Mouse (Mus musculus): ENCODE measurements around the gene Syndig1l.

Gene Syndig1l

GRCm38 (mm10) chr12:84698319-84699081 lies at the start of gene Syndig1l:
Syndig1l (minus strand) TSS chr12:84698831.
- DNase-seq: no peak

GRCm38 (mm10) chr12:84748134-84748533 lies 49.5 kb upstream of the Syndig1l start:
- peak; percentile 51 for DNase-seq

DNA sequence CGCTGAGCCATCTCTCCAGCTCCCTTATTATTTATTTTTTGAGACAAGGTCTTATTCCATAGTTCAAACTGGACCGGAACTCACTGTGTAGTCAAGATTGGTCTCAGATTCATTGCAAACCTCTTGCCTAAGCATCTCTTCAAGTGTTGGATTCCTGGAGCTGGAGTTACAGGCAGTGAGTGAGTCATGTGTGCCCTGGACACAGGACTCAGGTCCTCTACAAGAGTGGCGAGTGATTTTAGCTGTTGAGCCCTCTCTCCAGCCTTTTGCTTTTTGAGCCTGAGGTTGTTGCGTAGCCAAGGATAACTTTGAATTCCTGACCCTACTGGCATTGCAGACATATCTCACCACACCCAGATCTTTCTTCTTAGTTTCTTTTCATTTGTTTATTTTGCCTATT lies 47.1 kb upstream of the Syndig1l start:
- DNase-seq: no peak

- no peak for DNase-seq
Observed at GRCm38 (mm10) chr12:84743496-84743895, 44.9 kb upstream of the Syndig1l start.

GRCm38 (mm10) chr12:84733366-84733765 lies 34.7 kb upstream of the Syndig1l start:
- DNase-seq: no peak

GRCm38 (mm10) chr12:84728421-84728820 lies 29.8 kb upstream of the Syndig1l start:
- no peak for DNase-seq

DNA sequence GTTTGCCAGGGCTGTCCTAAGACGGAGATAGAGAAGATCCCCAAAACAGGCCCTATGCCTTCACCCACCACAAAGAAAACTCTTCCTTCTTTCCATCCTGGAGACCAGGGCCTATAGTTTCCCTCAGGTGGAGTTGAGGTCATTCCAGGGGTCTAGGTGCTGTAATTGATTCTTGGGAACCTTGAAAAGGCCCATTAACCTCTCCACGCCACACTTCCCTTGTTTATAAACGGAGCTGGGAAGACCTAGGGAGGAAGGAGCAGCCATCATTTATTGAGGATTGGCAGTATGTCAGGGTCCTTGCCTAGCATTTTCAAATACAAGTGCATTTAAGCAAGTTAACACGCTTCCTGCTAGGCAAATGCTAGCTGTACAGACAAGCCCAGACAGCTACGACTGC lies 28.8 kb upstream of the Syndig1l start:
- no peak for DNase-seq

- DNase-seq: no peak
Observed at GRCm38 (mm10) chr12:84726986-84727385, 28.4 kb upstream of the Syndig1l start.

DNA sequence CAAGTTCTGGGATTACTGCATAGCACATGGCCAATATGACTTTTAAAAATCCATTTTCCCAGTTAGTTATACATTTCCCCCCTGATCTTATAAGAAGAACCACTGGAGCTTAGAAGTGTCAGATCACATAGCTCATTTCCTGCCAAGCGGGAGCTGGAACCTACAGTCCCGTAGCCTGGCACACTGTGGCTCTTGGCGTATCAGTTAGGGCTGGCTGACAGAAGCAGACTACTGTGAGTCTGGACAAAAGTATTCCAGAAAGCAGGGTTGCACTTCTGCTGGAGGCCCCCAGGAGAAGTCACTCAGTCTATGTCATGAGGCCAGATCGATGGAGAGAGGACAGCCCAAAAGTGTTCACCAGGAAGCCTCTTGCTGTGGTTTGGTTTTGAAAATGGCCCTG lies 27.8 kb upstream of the Syndig1l start:
- DNase-seq: no peak

- no peak for DNase-seq
Observed at GRCm38 (mm10) chr12:84718462-84719244, 20.0 kb upstream of the Syndig1l start.

DNA sequence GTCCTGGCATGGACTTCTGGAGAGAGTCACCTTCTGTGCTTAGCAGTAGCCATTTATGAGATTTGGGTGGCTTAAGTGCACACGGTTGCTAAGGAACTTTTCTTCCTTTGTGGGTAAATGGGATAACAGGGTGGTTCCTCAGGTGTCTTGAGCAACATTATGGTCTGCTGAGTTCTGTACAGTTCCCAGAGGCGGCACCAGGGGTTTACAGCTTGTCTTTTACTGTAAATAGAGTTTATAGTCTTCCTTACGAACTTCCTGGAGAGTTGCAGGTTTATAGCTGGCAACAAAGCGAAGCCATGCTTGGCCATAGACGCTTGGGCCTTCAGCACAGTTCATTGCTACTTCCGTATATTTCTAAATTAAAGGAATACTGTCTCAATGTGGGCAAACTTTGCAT lies 15.9 kb upstream of the Syndig1l start:
- DNase-seq: no peak

DNA sequence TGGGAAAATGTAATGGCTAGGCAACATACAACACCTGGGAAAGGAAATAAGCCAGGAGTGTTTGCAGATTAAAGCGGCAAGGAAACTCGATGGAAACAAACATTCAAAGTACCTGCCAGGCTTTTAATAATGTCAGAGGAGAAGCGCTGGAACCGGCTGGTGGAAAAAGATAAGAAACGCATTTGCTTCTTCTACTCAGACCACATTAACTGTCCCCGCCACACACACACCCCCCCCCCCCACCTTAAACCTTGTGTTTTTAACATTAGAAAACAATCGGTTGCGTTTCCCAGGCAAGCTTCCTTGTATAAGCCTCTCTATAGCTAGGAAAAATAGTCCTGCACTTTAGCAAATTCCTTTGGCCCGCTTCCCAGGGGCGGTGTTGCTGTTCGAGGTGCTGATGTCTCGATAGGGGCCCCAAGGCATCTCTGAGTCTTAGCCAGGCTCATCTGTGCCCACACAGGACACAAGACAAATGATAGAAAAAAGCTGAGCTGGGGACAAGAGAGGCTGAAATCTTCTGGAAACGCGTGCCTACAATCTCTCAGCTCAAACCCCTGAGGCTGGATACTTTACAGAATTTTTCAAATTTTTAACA lies 11.3 kb upstream of the Syndig1l start:
- DNase-seq: no peak

DNA sequence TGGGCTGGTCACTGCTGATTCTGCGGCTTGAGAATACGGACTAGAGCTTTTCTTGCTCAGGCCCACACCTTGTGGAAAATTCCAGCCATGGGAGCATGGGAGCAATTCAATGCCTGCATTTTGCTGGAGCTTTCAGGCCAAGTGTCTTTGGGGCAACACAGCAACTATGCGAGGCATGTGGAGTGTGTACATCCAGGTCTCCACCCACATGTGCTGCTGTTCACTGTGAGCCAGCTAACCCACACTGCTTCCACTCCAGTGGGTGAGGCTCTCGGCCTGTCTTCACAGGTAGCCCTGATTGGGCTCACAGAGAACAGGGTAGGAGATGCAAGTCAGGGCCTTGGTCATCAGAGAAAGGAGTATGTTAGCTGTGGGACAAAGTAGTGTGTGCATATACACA lies 9.2 kb upstream of the Syndig1l start:
- DNase-seq: no peak

DNA sequence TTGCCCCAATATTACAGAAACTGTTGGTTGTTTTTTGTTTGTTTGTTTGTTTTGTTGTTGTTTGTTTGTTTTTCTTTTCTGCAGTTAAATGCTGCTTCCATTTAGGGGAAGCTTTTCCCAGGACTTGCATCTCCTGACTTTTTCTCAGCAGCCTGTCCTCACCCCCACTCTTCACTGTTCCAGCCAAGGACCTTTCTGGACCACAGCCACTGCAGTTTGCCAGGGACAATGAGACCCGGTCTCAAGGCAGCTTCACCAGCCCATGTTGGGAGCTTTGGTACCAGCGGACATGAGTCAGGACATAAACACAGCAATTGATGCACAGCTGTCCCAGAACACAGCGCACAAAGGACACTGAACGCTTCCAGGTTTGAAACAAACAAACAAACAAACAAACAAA lies 8.3 kb upstream of the Syndig1l start:
- no peak for DNase-seq

GRCm38 (mm10) chr12:84702586-84702985 lies 4.0 kb upstream of the Syndig1l start:
- DNase-seq: peak; percentile 17

- DNase-seq: no peak
Observed at GRCm38 (mm10) chr12:84692141-84692540, 6.5 kb downstream of the Syndig1l start.

- DNase-seq: no peak
Observed at GRCm38 (mm10) chr12:84691347-84691746, 7.3 kb downstream of the Syndig1l start.

GRCm38 (mm10) chr12:84689051-84689450 lies 9.6 kb downstream of the Syndig1l start:
- DNase-seq: no peak

DNA sequence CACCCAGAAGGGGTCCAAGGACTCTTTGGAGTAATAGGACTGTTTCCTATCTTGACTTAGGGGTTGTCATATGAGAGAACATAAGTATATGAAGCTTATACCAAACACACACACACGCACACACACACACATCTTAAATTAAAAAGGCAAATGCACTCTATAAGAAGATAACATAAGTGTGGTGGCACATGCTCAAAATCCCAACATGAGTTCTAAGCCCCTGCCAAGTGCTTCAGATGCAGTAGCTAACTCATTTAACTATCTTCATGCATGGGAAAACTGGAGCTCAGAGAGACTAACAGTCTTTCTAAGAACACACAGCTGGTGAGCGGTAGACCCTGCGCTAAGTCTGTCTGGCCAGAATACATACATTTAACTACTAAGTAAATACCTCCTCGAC lies 11.1 kb downstream of the Syndig1l start:
- DNase-seq: no peak

DNA sequence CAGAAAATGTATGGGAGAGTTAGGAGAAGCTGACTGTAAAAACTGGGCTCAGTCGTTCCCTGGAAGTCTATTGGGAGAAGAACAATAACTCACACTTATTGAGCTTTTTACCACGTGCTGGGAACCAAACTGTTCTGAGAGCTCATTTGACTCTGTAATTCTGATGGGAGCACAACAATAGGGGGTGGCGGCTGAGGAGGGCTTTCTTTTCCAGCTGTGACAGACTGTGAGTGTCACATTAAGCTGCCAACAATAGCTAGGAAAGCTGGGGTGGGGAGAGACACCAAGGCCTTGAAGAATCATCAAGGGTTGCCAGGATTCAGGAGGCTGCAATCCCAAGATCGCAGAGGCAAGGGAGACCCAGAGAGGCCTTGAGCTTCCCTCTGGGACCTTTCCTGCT lies 12.5 kb downstream of the Syndig1l start:
- no peak for DNase-seq

- DNase-seq: no peak
Observed at GRCm38 (mm10) chr12:84684569-84684968, 14.1 kb downstream of the Syndig1l start.

DNA sequence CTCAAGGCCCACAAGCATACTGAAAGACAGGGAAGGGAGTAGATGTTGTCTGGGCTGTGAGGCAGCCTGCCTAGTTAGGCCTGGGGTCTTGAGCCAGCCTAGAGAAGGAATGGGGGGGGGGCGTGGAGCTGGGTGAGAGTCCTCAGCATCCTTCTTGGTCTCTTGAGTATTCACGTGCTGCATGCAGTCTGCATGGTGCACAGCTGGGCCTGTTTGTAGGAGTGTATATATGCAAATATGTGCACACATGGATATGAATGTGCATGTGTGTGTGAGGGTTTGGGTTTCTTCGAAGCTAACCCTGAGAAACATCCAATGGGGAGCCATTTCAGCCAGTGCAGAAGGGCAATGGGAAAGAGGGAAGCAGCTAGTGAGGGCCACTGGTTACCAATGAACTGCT lies 22.6 kb downstream of the Syndig1l start:
- no peak for DNase-seq

DNA sequence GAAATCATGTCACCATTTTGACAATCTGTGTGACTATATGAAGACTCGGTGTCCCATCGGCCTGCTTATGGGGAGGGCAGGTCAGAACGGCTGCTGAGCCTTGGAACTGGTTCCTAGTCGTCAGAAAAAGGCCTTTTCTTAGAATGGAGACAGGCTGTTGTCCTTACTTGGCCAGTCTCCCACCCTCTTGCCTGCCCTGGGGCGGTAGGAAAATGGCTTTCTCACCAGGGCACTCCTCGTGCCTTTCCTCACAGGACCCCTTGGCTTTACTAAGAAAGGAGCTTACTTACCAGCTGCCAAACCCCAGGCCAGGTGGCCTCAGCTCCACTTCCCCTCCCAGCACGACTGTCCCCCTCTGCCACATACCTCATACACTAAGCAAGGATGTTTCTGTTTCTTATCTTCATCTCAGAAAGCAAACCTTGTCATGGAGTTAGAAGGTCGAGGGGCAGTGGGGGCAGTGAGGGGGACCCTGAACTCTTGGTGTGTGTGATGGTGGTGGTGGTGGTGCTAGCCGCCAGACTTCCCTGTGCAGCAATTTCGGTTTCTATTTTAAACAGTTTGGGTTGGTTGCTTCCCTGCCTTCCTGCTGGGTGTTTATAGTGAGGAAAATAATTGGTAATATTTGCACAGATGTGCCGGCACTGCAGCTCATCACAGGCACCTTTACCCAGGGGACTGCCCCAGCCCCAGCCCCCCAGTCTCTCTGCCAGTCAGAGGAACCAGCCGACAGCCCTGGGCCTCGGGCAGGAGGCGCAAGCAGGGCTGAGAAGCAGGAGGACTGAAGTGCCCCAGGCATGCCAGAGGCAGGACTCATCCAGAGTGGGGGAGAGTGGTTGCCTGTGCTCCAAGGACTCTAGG lies 23.7 kb downstream of the Syndig1l start:
- DNase-seq: peak; percentile 22
